Mouse (Mus musculus) Patski (cell line): ENCODE measurements around the gene Ppox. TPM values are rescaled to one million over a fixed set of nuclear protein-coding genes. Genes with fewer than 3 reads are reported as not detected.
A peak's percentile ranks its signal among the peaks of the same experiment; 100 is the strongest.

Source experiments
- ATAC-seq: fragments of 100-300 bp; one replicate; pipeline ENCODE4 v1.8.0; 2021
- CTCF ChIA-PET: fragments of 350-600 bp; sonication (Branson Sonifier 250); formaldehyde crosslinking; loops from one replicate; lab custom pipeline; 2022; ENCODE audit warnings: inconsistent platforms; lab: Charles Lee
- POLR2A ChIA-PET: fragments of 350-600 bp; sonication (Branson Sonifier 250); formaldehyde crosslinking; loops from one replicate; lab custom pipeline; 2022; ENCODE audit warnings: antibody characterized with exemption, inconsistent platforms; lab: Charles Lee
- DNase-seq: peaks from one replicate; pipeline ENCODE4 v3.0.0-alpha.2; 2011; ENCODE audit warnings: low read depth, low spot score
- H3K27me3 ChIP-seq: fragments of 371-371 bp; one replicate; pipeline ENCODE4 v1.5.1; 2021
- CTCF ChIP-seq: fragments of 100-300 bp; IDR thresholded peaks from one replicate; pipeline ENCODE4 v1.5.1; 2021
- in situ Hi-C: fragments of 300-500 bp; cut with MboI; formaldehyde crosslinking; loops from 3 replicates; pipeline ENCODE4 v1.11.1; 2018; ENCODE audit warnings: low pct_unique_long_range_greater_than_20kb, mixed read lengths
- polyA plus RNA-seq: library from polyadenylated mRNA; unstranded; gene quantifications from one replicate; pipeline ENCODE4 v1.2.3, GENCODE M21; 2021

Gene Ppox
- polyA plus RNA-seq, 1 experiment from 2014 or later: 41.9 TPM

DNA sequence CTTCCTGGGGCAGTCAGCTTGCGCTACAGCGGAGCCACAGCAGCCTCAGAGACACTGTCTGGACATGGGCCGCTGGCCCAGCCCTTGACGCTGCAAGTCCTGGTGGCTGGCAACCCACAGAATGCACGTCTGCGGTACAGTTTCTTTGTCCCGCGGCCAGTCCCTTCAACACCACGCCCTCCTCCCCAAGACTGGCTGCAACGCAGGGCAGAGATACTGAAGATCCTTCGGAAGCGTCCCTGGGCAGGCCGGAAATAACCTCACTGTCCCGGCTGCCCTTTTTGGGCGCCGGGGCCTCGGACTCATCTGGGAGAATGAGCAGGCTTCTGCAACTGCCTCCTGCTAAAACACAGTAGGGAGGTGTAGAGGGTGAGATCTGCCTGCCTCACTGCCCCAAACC is 22.1 kb downstream of the Ppox start:
- ChIA-PET POLR2A (no interaction called here), CTCF (interaction anchor here (1.1 to 1.7 kb wide), 2 partner anchors 141 to 148 kb away, joined by 4 to 5 read pairs; no protein-coding TSS in a partner anchor)
- no peak for TF ChIP-seq CTCF
- no peak for ATAC-seq
- in situ Hi-C loops: loop anchor here (25.0 kb wide), 1 partner anchor 372 kb away; the partner anchor contains the start of genes Dusp12 and Gm26620
- no peak for DNase-seq
- H3K27me3 ChIP-seq: no peaks in the 10 kb centered on the region

DNA sequence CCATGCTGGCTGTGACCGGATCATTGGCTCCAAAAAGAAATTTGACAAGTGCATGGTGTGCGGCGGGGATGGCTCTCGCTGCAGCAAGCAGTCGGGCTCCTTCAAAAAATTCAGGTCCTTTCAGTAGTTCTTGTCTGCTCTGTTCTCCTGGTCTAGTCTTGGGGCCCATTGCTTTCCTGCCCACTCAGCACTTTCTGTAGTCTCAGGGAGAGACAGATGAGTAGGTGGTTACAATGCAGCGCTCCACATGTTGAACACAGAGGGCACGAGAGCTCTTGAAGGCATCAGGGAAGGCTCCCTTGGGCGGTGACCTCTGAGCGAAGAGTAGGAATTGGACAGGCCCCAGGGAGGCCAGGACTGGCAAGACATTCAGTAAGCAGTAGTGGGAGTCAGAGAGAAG is 23.2 kb downstream of the Ppox start:
- POLR2A ChIA-PET: interaction anchor here (0.6 to 0.7 kb wide), 2 partner anchors 76 to 145 kb away, joined by 3 to 4 read pairs; no protein-coding TSS in a partner anchor
- no peak for ATAC-seq
- CTCF ChIA-PET: interaction anchor here (0.9 to 1.9 kb wide), 13 partner anchors 10 to 149 kb away, joined by 3 to 6 read pairs (median 4); partner anchors contain the start of gene Ppox
- in situ Hi-C loops: loop anchor here (25.0 kb wide), 1 partner anchor 370 kb away; the partner anchor contains the start of genes Dusp12 and Gm26620
- no peak for TF ChIP-seq CTCF
- no peak for DNase-seq
- no peaks in the 10 kb centered on the region for H3K27me3 ChIP-seq

GRCm38 (mm10) chr1:171256937-171257548 is 23.9 kb downstream of the Ppox start:
- DNase-seq (no peak), ATAC-seq (peak; percentile 62)
- TF ChIP-seq CTCF: no peak
- CTCF ChIA-PET: interaction anchor here (0.9 to 1.9 kb wide), 13 partner anchors 9 to 148 kb away, joined by 3 to 6 read pairs (median 3); partner anchors contain the start of gene Ppox
- in situ Hi-C loops: loop anchor here (25.0 kb wide), 1 partner anchor 370 kb away; the partner anchor contains the start of genes Dusp12 and Gm26620
- H3K27me3 ChIP-seq: no peaks in the 10 kb centered on the region
- POLR2A ChIA-PET: interaction anchor here (0.6 kb wide), 2 partner anchors 48 to 144 kb away, joined by 3 read pairs; no protein-coding TSS in a partner anchor

DNA sequence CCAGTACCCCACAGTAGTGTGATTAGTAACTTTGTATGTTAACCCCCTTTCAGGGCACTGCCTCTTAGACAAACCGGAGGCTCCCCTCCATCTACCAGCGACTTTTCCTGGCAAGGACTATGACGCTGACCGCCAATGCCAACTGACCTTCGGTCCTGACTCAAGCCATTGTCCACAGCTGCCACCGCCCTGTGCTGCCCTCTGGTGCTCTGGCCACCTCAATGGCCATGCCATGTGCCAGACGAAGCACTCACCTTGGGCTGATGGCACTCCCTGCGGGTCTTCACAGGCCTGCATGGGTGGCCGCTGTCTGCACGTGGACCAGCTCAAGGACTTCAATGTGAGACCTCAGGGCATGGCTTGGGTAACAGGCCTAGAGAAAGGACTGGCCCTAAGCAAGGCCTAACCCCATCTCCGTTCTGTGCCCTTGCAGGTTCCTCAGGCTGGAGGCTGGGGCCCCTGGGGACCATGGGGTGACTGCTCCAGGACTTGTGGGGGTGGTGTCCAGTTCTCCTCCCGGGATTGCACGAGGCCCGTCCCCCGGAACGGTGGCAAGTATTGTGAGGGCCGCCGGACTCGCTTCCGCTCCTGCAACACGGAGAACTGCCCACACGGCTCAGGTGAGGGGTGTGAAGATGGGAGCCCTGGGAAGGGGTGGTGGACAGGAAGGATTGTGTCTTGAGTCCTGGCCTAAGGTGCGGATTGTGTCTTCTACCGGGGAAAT is 24.7 kb downstream of the Ppox start:
- ATAC-seq (no peak), DNase-seq (no peak)
- TF ChIP-seq CTCF: no peak

GRCm38 (mm10) chr1:171252415-171252814 is 28.6 kb downstream of the Ppox start:
- in situ Hi-C loops: loop anchor here (25.0 kb wide), 1 partner anchor 365 kb away; the partner anchor contains the start of genes Dusp12 and Gm26620
- CTCF ChIA-PET: interaction anchor here (1.0 to 2.2 kb wide), 4 partner anchors 10 to 32 kb away, joined by 3 to 7 read pairs (median 6); partner anchors contain the start of gene Ppox
- DNase-seq (no peak), ATAC-seq (no peak)
- no peaks in the 10 kb centered on the region for H3K27me3 ChIP-seq
- POLR2A ChIA-PET: interaction anchor here (0.6 to 1.9 kb wide), 5 partner anchors 11 to 30 kb away, joined by 3 to 6 read pairs (median 5); partner anchors contain the start of genes B4galt3 and Fcer1g
- TF ChIP-seq CTCF: no peak

More for the DNA sequence above, 24.7 kb downstream of the Ppox start:
- in situ Hi-C loops: loop anchor here (25.0 kb wide), 1 partner anchor 369 kb away; the partner anchor contains the start of genes Dusp12 and Gm26620
- CTCF ChIA-PET: interaction anchor here (1.5 to 1.9 kb wide), 2 partner anchors 21 to 139 kb away, joined by 3 to 4 read pairs; no protein-coding TSS in a partner anchor
- POLR2A ChIA-PET: interaction anchor here (0.5 kb wide), 1 partner anchor 25 kb away, joined by 4 read pairs; no protein-coding TSS in a partner anchor
- H3K27me3 ChIP-seq: no peaks in the 10 kb centered on the region

GRCm38 (mm10) chr1:171251594-171252324 is 29.2 kb downstream of the Ppox start:
- in situ Hi-C loops: loop anchor here (25.0 kb wide), 1 partner anchor 364 kb away; the partner anchor contains the start of genes Dusp12 and Gm26620
- H3K27me3 ChIP-seq: no peaks in the 10 kb centered on the region
- TF ChIP-seq CTCF: no peak
- no peak for ATAC-seq
- no peak for DNase-seq
- POLR2A ChIA-PET: interaction anchor here (0.6 to 1.9 kb wide), 5 partner anchors 12 to 29 kb away, joined by 3 to 6 read pairs (median 5); partner anchors contain the start of genes B4galt3 and Fcer1g
- CTCF ChIA-PET: interaction anchor here (0.9 to 2.2 kb wide), 6 partner anchors 11 to 140 kb away, joined by 3 to 7 read pairs (median 5); partner anchors contain the start of gene Ppox

- no peak for ATAC-seq
- H3K27me3 ChIP-seq: no peaks in the 10 kb centered on the region
- ChIA-PET POLR2A (interaction anchor here (0.6 to 1.9 kb wide), 3 partner anchors 17 to 120 kb away, joined by 3 to 5 read pairs (median 5); partner anchors contain the start of genes B4galt3 and Fcer1g), CTCF (interaction anchor here (0.7 to 2.2 kb wide), 7 partner anchors 12 to 139 kb away, joined by 3 to 7 read pairs (median 4); partner anchors contain the start of gene Ppox)
- in situ Hi-C loops: loop anchor here (25.0 kb wide), 1 partner anchor 364 kb away; the partner anchor contains the start of genes Dusp12 and Gm26620
- no peak for TF ChIP-seq CTCF
- no peak for DNase-seq
Measured at GRCm38 (mm10) chr1:171250680-171251593, 30.0 kb downstream of the Ppox start, which contains the start of gene Ndufs2. Gene Ndufs2 (minus strand): TSS chr1:171251388.

DNA sequence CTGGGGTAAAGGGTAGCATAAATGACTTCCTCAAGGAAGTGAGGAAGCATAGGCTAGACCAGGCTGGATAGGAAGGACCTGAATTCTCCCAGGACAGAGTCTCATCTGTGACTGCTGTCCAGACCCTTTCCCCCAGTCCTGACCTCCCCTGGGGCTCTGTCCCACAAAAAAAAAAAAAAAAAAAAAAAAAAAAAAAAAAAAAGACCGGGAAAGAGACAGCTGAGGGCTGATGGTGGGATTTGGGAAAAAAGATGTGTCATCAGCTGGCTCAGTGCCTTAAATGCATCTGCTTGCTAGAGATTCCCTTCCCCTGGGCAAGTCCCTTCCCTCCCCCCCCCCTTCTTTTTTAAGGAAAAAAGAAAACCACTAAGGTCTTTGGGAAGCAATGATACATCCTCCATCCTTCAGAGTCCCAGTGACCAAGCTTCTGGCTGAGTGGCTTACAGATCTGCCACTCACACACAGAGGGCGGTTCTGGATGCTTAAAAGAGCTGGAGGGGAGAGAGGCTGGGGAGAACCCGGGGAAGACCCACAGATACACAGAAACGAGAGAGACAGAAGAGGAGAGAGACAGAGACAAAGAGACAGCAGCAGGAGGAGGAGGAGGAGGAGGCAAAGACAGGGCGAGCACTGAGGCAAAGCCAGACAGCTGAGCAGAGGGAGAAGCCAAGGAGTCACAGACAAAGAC is 30.9 kb downstream of the Ppox start, which contains the start of gene Adamts4:
TSS of gene Adamts4 (plus strand) at position 509 of the 688 bp plus-strand sequence.
- in situ Hi-C loops: loop anchor here (25.0 kb wide), 1 partner anchor 363 kb away; the partner anchor contains the start of genes Dusp12 and Gm26620
- CTCF ChIA-PET: interaction anchor here (0.7 to 1.1 kb wide), 2 partner anchors 12 to 131 kb away, joined by 3 read pairs; no protein-coding TSS in a partner anchor
- ATAC-seq: peak; percentile 48

More for the DNA sequence above, 30.9 kb downstream of the Ppox start, which contains the start of gene Adamts4:
- H3K27me3 ChIP-seq: no peaks in the 10 kb centered on the region
- POLR2A ChIA-PET: interaction anchor here (0.6 kb wide), 1 partner anchor 60 kb away, joined by 7 read pairs; no protein-coding TSS in a partner anchor
- no peak for TF ChIP-seq CTCF
- peak; percentile 68 for DNase-seq
